Mouse (Mus musculus) hematopoietic stem cell, adult 5-6 weeks (primary cell): ENCODE measurements at regions not wholly inside any gene's neighbourhood (a gene's known extent, or its start where the extent isn't known, plus 50 kb on each side); places are given as distances from the start of the nearest gene placed in this dataset.

ENCODE experiments used
- ATAC-seq, 2 experiments: fragments of 125-278 bp in 1 of 2; replicated peaks in 1 of 2; 2 replicates each; pipeline ENCODE4 v1.8.0; 2016 to 2017; ENCODE audit warnings: inconsistent platforms in 2 of 2, mild to moderate bottlenecking in 2 of 2, moderate number of reproducible peaks in 2 of 2, low read depth in 1 of 2, moderate TSS enrichment in 1 of 2; ENCODE audit not compliant: low FRiP score in 2 of 2, poor library complexity in 2 of 2, severe bottlenecking in 2 of 2, insufficient read depth in 1 of 2, low TSS enrichment in 1 of 2

GRCm38 (mm10) chr16:64068787-64069673 is 205.1 kb upstream of the Epha3 start:
- ATAC-seq, result no peak

- ATAC-seq, result no peak
Measured at GRCm38 (mm10) chr16:64062584-64062983, 198.6 kb upstream of the Epha3 start.

DNA sequence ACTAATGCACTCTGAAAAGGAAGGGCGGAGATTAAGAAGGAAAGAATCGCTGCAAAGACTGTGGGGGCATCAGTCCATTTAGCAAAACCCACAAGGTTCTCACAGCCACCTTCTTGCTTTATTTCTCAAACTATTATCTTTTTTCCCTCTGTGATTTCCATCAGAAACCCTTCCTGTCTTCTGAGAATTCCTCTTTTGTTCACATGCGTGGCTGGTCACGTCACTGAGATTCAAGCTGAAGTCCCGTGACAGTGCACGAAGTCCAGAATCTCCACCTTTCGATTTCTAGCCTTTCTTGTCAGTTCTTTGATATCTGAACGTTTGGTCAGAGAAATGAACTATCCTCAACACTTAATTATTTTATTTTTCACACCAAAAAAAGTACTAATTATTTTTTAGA is 194.7 kb upstream of the Epha3 start:
- no peak for ATAC-seq

- ATAC-seq, result no peak
Measured at GRCm38 (mm10) chr16:64054346-64054745, 190.4 kb upstream of the Epha3 start.

GRCm38 (mm10) chr16:64048026-64048425 is 184.1 kb upstream of the Epha3 start:
- no peak for ATAC-seq

DNA sequence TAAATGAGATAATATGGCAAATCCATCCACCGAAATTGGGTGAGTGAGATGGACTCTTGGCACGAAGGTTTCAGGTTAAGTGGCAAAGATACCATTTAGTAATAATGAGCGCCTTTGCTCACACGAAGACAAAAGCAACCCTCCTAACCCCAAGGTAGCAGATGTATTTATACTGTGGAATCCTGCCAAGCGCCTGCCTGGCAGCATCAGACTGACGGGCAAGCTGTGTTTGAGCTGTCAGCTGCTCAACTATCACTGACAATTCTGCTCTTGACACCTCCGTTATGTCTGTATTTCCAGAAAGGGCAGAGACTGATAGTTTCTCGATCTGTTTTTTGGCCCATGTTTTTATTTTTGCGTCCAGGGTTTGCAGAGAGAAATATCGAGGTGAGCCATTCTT is 169.1 kb upstream of the Epha3 start:
- ATAC-seq, result no peak

- ATAC-seq, result no peak
Measured at GRCm38 (mm10) chr16:64023981-64024380, 160.0 kb upstream of the Epha3 start.

- no peak for ATAC-seq
Measured at GRCm38 (mm10) chr16:64000884-64001283, 136.9 kb upstream of the Epha3 start.

- no peak for ATAC-seq
Measured at GRCm38 (mm10) chr16:63967407-63967806, 103.4 kb upstream of the Epha3 start.

GRCm38 (mm10) chr16:63960786-63961185 is 96.8 kb upstream of the Epha3 start:
- peak in 1 of 2 experiments; percentile 32; a peak in 1 of 4 replicates for ATAC-seq

GRCm38 (mm10) chr16:63958154-63958553 is 94.2 kb upstream of the Epha3 start:
- no peak; a peak in 1 of 4 replicates for ATAC-seq

DNA sequence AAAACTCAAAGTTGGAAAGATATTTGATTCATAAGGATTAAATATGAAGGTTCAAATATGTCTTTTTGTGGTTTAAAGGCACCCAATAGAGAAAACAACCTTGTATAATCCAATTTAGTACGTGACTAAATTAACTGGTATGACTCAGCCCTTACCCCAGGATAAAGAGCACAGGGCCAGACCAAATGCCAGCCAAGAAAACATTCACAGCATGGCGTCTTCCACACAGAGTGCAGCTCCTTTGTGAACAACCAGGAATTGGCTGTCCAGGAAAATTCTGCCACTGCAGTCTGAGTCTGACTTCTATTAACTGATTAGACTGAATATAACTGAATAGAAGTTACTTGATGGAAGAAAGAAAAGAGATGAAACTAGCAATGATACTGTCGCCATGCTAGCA is 61.2 kb upstream of the Epha3 start:
- ATAC-seq, result no peak

DNA sequence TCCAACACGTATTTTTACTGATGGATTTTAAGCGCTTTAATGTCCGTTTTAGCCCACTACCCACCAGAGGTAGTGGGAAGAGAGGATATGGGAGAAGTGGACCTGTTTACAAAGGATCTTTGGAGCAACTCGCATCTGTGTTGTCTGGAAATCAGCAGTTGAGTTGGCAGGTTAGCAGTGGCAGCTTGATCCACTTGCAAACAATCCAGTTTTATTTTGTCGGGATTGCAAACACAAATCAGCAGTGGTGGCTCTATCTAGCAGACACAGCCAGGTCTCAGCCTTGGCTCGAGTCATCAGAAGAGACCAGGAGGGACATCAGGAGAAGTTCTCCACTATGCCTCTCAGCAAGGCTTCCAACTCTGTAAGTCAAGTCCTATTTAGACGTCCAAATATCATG is 57.2 kb upstream of the Epha3 start:
- no peak for ATAC-seq
